Mouse (Mus musculus) urinary bladder, adult 18-20 months (tissue): ENCODE data around the gene Sgms2.
"Not testable (repeated sequence)": the region's sequence is repeated elsewhere in the genome, so short reads cannot be mapped to it uniquely, and the experiment has no call there.

ENCODE experiments used
- DNase-seq, 2 experiments: peaks; one replicate each; pipeline ENCODE4 v3.0.0; 2022; ENCODE audit warnings: low spot score in 2 of 2, mixed read lengths in 2 of 2

Sgms2 gene

DNA sequence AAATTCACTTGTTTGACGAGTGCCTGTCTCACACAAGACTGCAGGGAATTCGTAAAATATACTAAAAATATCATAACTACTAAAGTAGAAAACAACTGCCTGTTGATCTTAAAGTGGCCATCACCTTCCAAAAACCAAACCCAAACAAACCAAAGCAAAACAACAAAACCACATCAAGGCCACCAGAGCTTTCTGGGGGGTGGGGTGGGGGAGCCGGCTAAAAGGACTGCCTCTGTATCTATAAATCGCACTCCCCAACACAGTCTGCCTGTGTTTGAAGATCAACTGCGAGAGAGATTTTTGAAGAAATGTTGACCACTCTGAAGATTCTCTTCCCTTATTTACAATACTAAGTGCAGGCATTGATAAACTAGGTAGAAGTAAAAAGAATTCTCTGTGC, 133.0 kb downstream of the Sgms2 start:
- DNase-seq, result no peak

DNA sequence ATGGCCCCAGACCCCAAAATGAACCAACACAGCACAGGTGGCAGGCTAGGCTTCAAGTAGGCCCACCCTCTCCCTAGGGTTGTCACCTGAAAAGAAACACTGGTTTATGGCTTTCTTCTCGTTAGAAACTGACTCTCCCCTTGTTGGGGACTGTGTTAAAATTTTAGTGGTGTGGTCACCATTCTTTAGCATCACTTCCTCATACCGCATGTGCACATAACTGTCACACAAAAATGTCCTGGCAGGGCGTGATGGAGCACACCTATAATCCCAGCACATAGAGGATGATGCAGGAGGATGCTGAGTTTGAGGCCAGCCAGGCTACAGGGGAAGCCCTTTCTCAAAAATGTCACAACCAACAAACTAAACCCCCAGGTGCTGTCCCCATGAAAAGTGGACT, 133.6 kb downstream of the Sgms2 start:
- DNase-seq, result no peak

DNA sequence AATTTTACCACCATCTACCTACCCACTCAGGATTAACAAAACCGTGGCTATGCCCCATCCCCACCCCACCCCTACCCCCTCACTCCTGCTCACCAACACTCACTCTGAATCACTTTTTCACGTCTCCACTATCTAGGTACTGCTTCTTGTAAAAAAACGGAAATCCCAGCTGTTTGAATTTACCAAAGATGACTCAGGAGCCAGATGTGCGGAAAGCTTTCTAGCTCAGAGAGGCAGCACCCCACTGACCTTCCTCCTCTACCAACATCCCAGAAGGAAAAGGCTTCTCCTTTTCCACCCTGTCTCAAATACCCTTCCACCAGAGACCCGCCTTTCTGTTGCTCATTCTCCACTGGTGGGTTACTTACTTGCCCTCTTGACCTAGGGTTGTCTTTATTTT, 135.2 kb downstream of the Sgms2 start:
- DNase-seq, result no peak

DNA sequence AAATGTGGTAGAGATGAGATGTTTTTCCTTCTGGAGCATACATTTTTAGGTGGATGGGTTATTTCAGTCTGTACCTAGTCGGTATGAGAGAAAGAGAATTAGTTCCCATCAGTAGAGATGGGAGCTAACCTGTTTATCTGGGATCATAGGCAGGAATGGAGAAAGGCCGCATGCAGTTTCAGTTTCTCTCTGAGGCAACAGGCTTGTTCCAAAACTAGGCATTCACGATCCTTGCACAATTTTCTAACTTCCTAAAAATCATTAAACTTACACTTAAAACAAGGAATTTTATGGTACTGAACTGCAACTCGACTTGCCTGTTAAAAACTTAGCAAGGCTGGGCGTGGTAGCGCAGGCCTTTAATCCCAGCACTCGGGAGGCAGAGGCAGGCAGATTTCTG, 140.7 kb downstream of the Sgms2 start:
- no peak for DNase-seq

DNA sequence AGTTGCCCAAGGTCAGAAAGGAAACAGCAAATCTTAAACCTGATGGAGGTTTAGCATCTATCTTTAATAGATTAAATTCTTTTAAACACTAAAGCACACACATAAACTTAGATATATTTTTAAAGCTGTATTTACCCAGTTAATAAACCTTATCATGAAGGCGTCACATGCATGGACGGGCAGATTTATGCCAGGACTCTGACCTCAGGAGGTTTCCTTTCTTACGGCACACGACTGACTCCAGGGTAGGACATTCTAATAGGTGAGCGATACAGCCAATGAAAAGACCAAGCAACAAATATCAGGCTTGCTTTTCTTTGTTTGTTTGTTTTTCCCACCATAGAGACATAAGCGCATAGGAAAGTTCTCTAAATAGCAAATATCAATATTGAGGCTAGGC, 142.2 kb downstream of the Sgms2 start:
- DNase-seq, result no peak

DNA sequence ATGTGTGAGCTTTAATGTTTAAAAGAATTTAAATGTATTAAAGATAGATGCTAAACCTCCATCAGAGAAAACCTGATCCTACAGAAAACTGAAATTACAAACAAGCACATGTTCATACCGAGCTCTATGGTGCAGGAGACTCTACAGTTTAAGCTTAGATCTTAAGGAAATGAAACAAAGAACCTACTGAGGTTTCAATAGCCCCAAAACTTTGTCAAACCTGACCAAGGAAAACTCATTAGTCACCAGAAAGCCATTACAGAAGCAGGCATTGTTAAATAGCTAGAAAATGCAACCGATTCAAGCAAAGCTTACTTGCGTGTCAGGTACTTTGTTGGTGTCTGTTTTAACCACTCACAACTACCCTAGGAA, 142.6 kb downstream of the Sgms2 start:
- no peak for DNase-seq

DNA sequence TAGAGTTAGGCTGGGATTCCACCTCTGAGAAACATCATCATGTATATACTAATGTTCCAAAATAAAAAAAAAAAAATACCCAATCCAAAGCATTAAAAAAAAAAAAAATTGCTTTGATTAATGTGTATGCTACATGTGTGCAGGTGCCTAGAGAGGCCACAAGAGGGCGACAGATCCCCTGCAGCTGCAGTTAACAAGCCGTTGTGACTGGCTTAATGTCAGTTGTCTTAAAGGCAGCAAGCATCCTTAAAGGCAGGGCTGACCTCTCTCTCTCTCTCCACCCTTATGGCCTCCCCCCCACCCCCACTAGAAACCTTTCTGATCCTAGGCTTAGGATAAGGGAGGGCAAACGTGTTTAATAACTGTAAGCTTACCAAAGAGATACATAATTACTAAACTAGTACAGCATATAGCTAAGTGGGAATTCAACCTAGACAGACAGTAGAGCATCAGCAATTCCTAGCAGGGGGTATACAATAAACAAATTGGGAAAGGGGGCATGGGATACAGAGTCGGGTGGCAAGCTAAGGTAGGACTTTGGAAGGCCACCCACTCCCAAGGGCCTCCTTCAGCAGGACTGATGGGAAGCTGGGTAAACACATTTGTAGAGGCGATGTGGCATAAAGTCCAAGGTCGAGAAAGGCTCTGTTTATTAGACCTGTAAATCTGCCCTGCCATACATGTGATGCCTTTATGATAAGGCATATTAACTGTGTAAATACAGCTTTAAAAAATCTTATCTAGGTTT, 143.2 kb downstream of the Sgms2 start:
- no peak for DNase-seq

DNA sequence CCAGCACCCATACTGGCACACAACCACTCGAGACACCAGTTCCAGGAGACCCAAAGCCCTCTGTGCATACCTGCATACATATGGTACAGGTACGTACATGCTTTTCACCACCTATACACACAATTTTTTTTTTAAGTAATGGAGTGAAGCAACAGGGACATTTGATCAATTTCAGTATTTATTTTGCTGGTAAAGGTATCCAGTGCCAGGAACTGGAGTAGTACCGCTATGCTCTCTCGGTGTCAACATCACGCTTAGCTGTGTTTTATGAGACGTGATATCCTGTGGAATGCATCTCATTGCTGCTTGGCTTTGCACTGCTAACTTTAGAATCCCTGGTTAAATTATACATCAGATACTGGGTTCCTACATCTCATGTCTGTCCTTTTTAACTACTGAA, 145.3 kb downstream of the Sgms2 start:
- DNase-seq, result no peak

DNA sequence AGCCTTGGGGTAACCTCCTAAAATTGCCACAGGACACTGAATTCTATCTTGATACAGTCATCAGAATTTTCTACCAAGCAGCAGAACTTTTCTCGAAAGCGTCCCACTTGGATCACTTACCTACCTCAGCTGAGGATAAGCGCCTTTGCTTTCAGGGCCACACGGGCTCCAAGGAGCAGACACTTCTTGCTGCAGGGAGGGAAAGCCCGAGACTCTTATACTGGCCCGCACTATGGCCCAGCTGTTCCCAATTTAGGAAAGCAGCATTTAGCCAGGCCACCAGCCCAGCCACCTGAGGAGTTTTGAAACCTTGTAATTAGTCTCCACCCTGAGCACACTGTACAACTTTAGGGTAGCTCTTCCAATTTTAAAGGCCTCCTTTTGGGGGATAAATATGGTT, 147.9 kb downstream of the Sgms2 start:
- DNase-seq, result no peak

DNA sequence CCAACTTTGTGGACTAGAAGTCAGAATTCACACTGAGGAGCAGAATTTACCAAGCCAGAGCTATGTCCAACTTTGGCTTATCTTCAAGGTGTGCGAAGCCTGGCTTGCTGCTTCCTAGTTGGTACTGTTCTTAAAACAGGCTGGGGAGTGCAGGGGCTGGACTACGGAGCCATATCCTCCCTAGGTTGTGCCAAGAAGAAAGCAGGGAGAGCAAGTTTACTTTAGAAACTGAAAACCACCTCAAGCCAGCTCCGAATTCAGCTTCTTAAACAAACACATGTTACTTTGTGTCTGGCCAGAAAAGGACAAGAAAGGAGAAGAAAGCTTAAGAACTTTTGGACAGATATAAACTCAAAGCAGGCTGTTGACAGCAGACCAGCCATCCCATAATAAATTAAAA, 150.3 kb downstream of the Sgms2 start:
- no peak for DNase-seq

DNA sequence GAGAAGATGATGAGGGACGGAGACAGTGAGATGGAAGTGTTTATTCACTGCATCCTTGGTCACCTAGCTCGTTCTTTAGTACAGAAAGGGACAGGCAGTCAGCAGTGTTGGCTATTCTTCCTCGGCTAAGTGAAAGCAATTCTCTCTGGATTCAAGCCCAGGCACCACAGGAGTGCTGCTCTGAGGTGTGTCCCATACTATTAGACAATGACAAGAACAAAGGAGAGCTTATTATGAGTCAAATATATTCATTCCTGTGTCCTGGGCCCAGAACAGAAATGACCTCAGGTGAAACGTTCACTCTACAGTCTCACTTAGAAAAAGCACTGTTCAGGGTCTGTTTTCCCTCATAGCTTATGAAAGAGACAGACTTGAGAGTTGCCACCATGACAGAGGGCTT, 151.9 kb downstream of the Sgms2 start:
- no peak for DNase-seq

DNA sequence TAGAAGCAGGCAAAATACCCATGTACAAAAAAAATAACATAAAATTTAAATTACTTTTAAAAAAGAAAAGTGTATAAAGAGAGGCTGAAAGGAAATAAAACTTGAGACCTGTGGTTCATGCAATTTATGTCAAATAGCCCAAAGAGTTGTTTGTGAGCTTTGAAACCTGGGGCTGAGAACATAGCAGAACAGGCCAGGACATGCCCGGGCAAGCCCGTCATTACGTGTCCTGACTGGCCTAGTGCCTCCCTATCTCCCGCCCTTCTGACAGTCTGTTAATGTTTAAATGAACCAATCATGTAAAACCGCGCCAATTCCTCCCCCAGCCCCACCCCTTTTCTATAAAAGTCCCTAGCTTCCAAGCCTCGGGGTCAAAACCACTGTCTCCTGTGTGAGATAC, 153.5 kb downstream of the Sgms2 start:
- not testable (repeated sequence) for DNase-seq

DNA sequence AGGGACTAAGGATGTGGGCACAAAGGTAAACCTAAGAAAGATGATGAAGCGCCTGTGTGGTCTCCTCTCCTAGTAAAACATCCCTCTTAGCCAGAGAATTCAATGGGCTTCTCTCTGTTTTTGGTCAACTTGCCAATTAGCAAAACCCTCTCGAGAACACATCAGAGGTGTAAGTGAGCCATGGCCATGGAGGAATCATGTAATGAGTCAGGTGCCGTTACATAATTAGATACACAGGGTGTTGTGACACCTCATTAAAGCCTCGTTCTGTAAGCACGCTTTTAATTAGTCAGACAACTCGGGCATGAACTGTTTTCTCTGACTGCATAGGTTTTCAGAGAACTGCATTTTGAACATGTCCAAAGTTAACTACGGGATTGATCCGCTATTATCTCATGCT, 154.6 kb downstream of the Sgms2 start:
- no peak for DNase-seq

DNA sequence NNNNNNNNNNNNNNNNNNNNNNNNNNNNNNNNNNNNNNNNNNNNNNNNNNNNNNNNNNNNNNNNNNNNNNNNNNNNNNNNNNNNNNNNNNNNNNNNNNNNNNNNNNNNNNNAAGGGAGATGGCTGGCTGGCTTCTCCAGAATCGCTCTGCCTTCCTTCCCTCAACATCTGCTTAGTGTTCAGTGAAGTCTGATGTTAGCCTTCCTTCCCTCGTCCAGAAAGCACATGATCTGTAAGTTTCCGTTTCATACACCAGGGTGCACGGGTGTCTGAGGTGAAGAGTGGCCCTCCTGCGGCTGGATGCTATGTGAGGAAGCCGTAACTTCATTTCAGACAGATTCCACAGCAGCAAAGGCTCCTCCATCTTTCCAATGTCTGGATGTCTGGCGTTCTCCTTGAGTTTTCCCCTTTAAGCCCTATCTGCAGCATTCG, 156.1 kb downstream of the Sgms2 start:
- DNase-seq, result no peak

DNA sequence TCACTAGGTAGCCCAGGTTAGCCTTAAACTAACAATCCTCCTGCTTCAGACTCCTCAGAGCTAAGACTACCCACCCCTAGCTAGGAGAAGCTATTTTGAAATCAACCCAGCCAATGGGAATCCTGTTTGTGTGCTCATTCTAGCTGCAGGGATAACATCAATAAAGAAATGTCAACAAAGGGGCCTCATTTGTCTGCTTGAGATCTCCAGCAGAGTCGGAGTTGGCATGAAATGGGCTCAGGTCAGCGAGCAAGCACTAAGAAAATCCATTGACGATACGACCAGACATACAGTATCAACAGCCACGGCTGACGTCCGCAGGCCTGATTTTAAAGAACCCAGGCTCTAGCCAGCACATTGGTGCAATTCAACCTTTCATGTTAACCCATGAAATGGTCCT, 164.0 kb downstream of the Sgms2 start:
- no peak for DNase-seq

DNA sequence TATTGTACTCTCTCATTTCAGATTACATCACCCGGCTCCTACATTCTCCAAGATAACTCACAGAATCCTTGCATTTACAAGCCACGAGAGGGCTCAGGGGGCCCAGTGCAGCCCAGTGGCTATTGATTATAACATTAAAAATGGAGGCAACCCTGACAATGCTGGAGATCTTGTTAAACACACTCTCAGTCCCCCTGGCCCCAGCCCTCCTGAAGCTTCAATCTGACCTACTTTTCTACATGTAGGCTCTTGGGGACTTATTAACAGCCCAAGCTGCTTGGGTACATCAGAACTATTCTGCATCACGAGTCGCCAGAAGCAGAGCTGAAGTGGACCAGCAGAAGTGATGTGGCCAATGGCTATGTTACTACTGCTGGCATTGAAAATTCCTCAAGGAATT, 164.6 kb downstream of the Sgms2 start:
- DNase-seq, result no peak

DNA sequence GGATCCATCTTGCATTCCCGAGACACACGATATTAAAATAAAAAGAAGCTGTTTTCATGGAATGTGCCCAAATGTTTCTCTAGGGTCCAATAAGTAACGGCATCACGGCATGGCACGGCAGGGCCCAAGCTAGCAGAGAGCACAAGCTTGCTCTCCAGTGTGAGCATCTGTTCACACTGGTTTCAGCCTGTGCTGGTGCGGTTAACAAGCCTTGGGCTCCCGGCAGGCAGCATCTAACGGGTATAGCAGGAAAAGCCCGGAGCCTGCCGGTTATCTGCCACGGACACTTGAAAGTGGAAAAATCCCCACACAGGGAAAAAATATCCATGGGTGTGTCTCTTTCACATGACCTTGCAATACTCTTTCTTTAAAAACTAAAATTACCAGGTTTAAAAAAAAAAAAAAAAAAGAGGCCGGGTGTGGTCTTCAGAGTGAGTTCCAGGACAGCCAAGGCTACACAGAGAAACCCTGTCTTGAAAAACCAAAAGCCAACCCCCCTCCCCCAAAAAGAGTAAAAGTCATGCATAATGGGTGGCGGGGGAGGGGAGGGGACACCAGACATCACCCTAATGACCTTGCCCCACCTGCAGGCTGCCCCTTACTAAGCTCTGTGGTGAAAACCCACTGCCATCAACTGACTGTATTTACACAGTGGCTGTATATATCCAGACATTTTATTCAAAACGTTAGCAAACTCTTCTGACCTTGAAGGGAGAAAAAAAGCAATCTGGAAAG, 169.0 kb downstream of the Sgms2 start:
- no peak for DNase-seq

DNA sequence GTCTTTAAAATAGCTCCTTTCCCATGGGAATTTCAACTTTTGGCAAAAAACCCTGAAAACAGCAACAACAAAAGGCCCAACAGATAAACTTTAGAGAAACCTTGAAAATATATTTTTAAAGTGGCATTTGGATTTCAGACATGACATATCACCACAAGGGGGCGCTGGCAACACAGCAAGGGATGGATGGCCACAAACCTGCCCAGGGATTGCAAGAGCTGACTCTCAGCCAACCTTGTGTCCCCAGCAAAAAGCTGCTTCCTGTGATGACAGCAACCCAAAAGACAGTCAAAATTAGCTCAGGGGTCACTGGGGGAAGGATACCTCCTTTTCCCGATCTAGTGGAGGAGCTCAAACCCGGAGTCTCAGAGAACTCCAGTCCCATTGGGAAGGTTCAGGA, 171.0 kb downstream of the Sgms2 start:
- peak; percentile 45 to 64 for DNase-seq

DNA sequence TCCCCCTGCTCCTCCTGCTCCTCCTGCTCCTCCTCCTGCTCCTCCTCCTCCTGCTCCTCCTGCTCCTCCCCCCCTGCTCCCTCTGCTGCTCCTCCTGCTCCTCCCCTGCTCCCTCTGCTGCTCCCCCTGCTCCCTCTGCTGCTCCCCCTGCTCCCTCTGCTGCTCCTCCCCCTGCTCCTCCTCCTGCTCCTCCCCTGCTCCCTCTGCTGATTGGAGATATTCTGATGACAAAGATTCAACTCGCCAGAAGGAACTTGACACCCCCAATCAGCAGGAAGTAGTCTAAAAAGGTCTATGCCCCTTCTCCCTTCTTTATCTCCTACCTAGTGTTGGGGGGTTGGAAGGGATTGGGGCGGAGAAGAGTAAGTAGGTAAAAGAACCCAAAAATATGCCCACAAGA, 173.0 kb downstream of the Sgms2 start:
- DNase-seq, result no peak

DNA sequence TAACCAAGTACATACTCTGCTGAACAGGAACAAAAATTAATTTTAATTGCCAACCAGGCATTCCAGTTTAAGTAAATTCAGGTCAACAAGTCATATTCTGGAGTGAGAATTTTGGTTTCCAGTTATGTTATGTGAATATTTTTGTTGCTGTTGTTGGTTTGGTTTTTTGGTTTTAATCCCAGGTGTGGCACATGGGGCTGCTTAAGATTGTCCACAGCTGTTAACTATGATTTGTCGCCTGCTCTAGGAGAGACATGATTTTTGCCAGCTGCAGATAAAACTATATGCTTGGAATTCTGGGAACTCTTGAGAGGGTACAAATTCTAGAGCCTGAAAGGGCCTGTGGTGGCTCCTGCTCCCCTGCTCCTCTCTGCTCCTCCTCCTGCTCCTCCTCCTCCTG, 174.1 kb downstream of the Sgms2 start:
- DNase-seq, result no peak

DNA sequence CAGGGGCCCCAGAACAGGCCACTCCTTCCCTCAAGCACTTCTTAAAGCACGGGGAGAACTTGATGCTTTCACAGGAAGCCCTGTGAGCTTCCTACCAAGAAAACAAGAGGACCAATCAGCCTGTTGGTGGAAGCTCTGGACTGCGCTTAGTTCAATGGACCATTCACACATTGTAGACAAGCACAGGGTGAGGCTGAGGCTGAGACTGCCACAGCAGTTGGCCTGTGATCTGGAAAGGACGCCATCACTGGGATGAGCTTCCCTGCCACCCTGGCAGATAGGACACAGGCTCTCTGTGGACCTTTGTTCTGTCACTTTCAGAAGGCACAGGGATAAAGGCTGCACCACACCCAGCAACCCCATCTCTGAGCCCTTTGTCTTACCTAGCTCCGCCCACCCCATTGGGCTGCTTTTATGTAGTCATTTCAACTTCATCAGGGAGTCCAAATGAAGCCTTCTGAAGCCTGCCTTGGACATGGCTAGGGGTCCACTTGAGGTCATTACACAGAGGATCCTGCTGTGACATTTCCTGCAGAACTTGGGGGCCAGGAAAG, 175.2 kb downstream of the Sgms2 start:
- DNase-seq, result no peak

DNA sequence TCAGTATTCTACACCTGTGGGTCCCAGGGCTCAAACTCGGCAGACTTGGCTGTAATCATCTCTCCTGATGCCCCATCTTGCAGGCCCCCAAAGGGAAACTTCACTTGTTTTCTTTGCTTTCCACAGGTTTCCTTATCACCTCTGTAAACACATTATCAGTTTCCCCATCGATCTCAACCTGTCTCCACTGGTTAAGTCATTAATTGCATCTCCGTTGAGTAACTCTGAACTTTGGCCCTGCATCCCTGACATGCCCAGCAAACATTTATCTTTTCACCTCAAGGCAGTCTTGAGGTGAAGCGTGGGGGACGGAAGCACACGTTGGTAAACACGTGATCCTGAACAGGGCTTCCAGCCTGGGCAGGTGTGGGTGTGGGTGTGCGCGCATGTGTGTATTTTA, 178.9 kb downstream of the Sgms2 start:
- DNase-seq, result no peak

DNA sequence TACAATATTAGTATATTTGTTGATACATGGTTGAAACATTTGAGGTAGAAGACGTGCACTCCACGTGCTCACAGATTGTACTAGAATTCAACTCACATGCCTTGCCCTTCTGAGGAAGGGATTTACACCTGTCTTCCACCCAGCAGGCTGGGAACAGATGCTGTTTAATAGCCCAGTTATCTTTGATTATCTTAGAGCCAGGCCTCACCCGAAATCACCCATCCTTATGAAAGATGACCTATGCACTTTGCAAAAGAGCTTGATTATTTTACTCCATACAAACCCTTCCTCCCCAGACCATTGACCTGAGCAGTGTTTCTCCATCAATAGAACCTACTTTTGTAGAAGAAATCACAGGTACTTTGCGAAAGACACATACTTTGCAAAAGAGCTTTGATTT, 180.6 kb downstream of the Sgms2 start:
- no peak for DNase-seq
